Mouse (Mus musculus) forebrain, postnatal 0 days (tissue): Measurements from ENCODE around the gene Xrcc3. TPM values are rescaled to one million over a fixed set of nuclear protein-coding genes. Genes with fewer than 3 reads are reported as not detected.

ENCODE experiments used
- ATAC-seq: fragments of 200-750 bp; cut with Nextera tagmentation; 2 replicates; pipeline ENCODE4 v1.8.0; 2017; ENCODE audit warnings: mild to moderate bottlenecking, moderate library complexity
- DNase-seq: peaks from one replicate; pipeline ENCODE4 v3.0.0-alpha.2; 2015
- H3K27ac ChIP-seq: fragments of 300-500 bp; sonication (generic); 2 replicates; pipeline ENCODE4 v1.5.1; 2014; ENCODE audit warnings: low read depth, mild to moderate bottlenecking, antibody characterized with exemption, low read length, moderate library complexity, mixed read lengths
- H3K27me3 ChIP-seq: fragments of 300-500 bp; sonication (generic); 2 replicates; pipeline ENCODE4 v1.6.1; 2014; ENCODE audit warnings: mild to moderate bottlenecking, low read length, mixed read lengths; ENCODE audit not compliant: insufficient read depth
- H3K36me3 ChIP-seq: fragments of 300-500 bp; sonication (generic); 2 replicates; pipeline ENCODE4 v1.6.1; 2014; ENCODE audit warnings: mild to moderate bottlenecking, moderate library complexity; ENCODE audit not compliant: insufficient read depth
- H3K4me1 ChIP-seq: fragments of 300-500 bp; sonication (generic); 2 replicates; pipeline ENCODE4 v1.6.1; 2014; ENCODE audit warnings: antibody characterized with exemption; ENCODE audit not compliant: insufficient read depth
- H3K4me2 ChIP-seq: fragments of 300-500 bp; sonication (generic); 2 replicates; pipeline ENCODE4 v1.6.1; 2014; ENCODE audit warnings: low read depth, mild to moderate bottlenecking, moderate library complexity
- H3K4me3 ChIP-seq: fragments of 300-500 bp; sonication (generic); 2 replicates; pipeline ENCODE4 v1.5.1; 2014; ENCODE audit warnings: low read depth, low read length, mixed read lengths
- H3K9ac ChIP-seq: fragments of 300-500 bp; sonication (generic); 2 replicates; pipeline ENCODE4 v1.6.1; 2014; ENCODE audit warnings: mild to moderate bottlenecking
- H3K9me3 ChIP-seq: fragments of 300-500 bp; sonication (generic); 2 replicates; pipeline ENCODE4 v1.6.1; 2016; ENCODE audit warnings: low read length
- CTCF ChIP-seq: sonication (generic); IDR thresholded peaks from 2 replicates; pipeline ENCODE4 v1.5.1; 2016; ENCODE audit warnings: antibody characterized with exemption, control low read depth, low read depth
- WGBS: fragments of 180-500 bp; shearing (Covaris S2); extraction: QIAGEN DNeasy Blood & Tissue Kit; methylation state at CpG from one replicate; pipeline ENCODE4 v1.1.7; 2014; 5-methylcytosine and 5-hydroxymethylcytosine counted together
- polyA plus RNA-seq: library from polyadenylated mRNA; unstranded; fragments of >200 nt; fragmentation: Nextera tagmentation; extraction: Ambion mirVana; gene quantifications from 2 replicates; pipeline ENCODE4 v1.2.1, GENCODE M21; 2015
- total RNA-seq: library from RNA; depleted of rRNA; stranded (reverse); fragments of >200 nt; gene quantifications from 2 replicates; pipeline ENCODE4 v1.2.3, GENCODE M21; 2014

Gene Xrcc3
- total and polyA plus RNA-seq, 2 experiments from 2014 or later: 2.5 to 3.5 TPM

GRCm38 (mm10) chr12:111794102-111794501 lies 19.6 kb downstream of the Xrcc3 start:
- no peak for ATAC-seq
- no peak overlapping the region for H3K4me3 ChIP-seq
- peaks cover 78% of the 10 kb centered on the region for H3K36me3 ChIP-seq
- no peak overlapping the region for H3K4me2 ChIP-seq
- no peak overlapping the region for H3K9ac ChIP-seq
- no peak overlapping the region for H3K27ac ChIP-seq
- 89% methylated on average over 22 of the region's 22 CpGs for WGBS
- no peaks in the 10 kb centered on the region for H3K9me3 ChIP-seq
- no peaks in the 10 kb centered on the region for H3K27me3 ChIP-seq
- no peak for DNase-seq
- no peaks in the 10 kb centered on the region for H3K4me1 ChIP-seq
- no peak for TF ChIP-seq CTCF

GRCm38 (mm10) chr12:111791474-111792104 lies 22.1 kb downstream of the Xrcc3 start:
- H3K36me3 ChIP-seq: peaks cover 77% of the 10 kb centered on the region
- no peak overlapping the region for H3K9ac ChIP-seq
- H3K27me3 ChIP-seq: no peaks in the 10 kb centered on the region
- H3K4me3 ChIP-seq: no peak overlapping the region
- WGBS: 76% methylated on average over 13 of the region's 13 CpGs
- TF ChIP-seq CTCF: no peak
- no peaks in the 10 kb centered on the region for H3K9me3 ChIP-seq
- peak overlapping the region; percentile 62; the same call in 1 of the 2 replicates for H3K27ac ChIP-seq
- DNase-seq (no peak), ATAC-seq (peak; percentile 26; the same call in 1 of the 2 replicates)
- H3K4me1 ChIP-seq: no peaks in the 10 kb centered on the region
- H3K4me2 ChIP-seq: no peak overlapping the region

- Histone ChIP-seq H3K27ac (no peak overlapping the region), H3K4me2 (no peak overlapping the region), H3K9me3 (no peaks in the 10 kb centered on the region), H3K9ac (no peak overlapping the region), H3K36me3 (peaks cover 77% of the 10 kb centered on the region), H3K4me3 (no peak overlapping the region), H3K27me3 (no peaks in the 10 kb centered on the region), H3K4me1 (no peaks in the 10 kb centered on the region)
- no peak for ATAC-seq
- WGBS: 91% methylated on average over 7 of the region's 7 CpGs
- no peak for TF ChIP-seq CTCF
- no peak for DNase-seq
Observed at GRCm38 (mm10) chr12:111790631-111791030, 23.0 kb downstream of the Xrcc3 start.

GRCm38 (mm10) chr12:111790090-111790489 lies 23.6 kb downstream of the Xrcc3 start:
- H3K4me1 ChIP-seq: no peaks in the 10 kb centered on the region
- no peaks in the 10 kb centered on the region for H3K27me3 ChIP-seq
- no peak for TF ChIP-seq CTCF
- ATAC-seq (no peak), DNase-seq (no peak)
- no peak overlapping the region for H3K4me3 ChIP-seq
- H3K4me2 ChIP-seq: no peak overlapping the region
- H3K36me3 ChIP-seq: peaks cover 77% of the 10 kb centered on the region
- H3K27ac ChIP-seq: no peak overlapping the region
- no peak overlapping the region for H3K9ac ChIP-seq
- no peaks in the 10 kb centered on the region for H3K9me3 ChIP-seq
- 95% methylated on average over 5 of the region's 5 CpGs for WGBS

GRCm38 (mm10) chr12:111787015-111787414 lies 26.7 kb downstream of the Xrcc3 start:
- Histone ChIP-seq H3K4me1 (no peaks in the 10 kb centered on the region), H3K9me3 (no peaks in the 10 kb centered on the region), H3K27ac (no peak overlapping the region), H3K27me3 (no peaks in the 10 kb centered on the region), H3K4me2 (no peak overlapping the region), H3K4me3 (no peak overlapping the region), H3K36me3 (peaks cover 85% of the 10 kb centered on the region), H3K9ac (no peak overlapping the region)
- no peak for TF ChIP-seq CTCF
- DNase-seq: no peak
- ATAC-seq: no peak
- 92% methylated on average over 6 of the region's 6 CpGs for WGBS

- peaks cover 91% of the 10 kb centered on the region for H3K36me3 ChIP-seq
- no peak for TF ChIP-seq CTCF
- DNase-seq (no peak), ATAC-seq (no peak)
- H3K9ac ChIP-seq: no peak overlapping the region
- H3K4me3 ChIP-seq: no peak overlapping the region
- H3K4me2 ChIP-seq: no peak overlapping the region
- no peaks in the 10 kb centered on the region for H3K9me3 ChIP-seq
- H3K27ac ChIP-seq: no peak overlapping the region
- WGBS: 70% methylated on average over 14 of the region's 15 CpGs
- no peaks in the 10 kb centered on the region for H3K4me1 ChIP-seq
- H3K27me3 ChIP-seq: no peaks in the 10 kb centered on the region
Observed at GRCm38 (mm10) chr12:111785174-111785573, 28.5 kb downstream of the Xrcc3 start.

GRCm38 (mm10) chr12:111779544-111779943 lies 34.1 kb downstream of the Xrcc3 start:
- WGBS: 93% methylated on average over 1 of the region's 1 CpGs
- no peak overlapping the region for H3K27ac ChIP-seq
- no peak overlapping the region for H3K4me2 ChIP-seq
- no peak overlapping the region for H3K9ac ChIP-seq
- no peaks in the 10 kb centered on the region for H3K4me1 ChIP-seq
- no peak overlapping the region for H3K4me3 ChIP-seq
- no peaks in the 10 kb centered on the region for H3K27me3 ChIP-seq
- no peaks in the 10 kb centered on the region for H3K9me3 ChIP-seq
- ATAC-seq (no peak), DNase-seq (no peak)
- peaks cover 95% of the 10 kb centered on the region for H3K36me3 ChIP-seq
- TF ChIP-seq CTCF: no peak
